Mouse (Mus musculus) E14TG2a.4 (cell line): ENCODE data around the gene Rgs9.

Source experiments
- CTCF ChIP-seq: conservative IDR thresholded peaks from 2 replicates; pipeline ENCODE4 v1.5.1; 2014; ENCODE audit warnings: low read length
- POU5F1 ChIP-seq: IDR thresholded peaks from 2 replicates; pipeline ENCODE4 v1.6.1; 2014; ENCODE audit warnings: low read length, borderline replicate concordance

GRCm38 (mm10) chr11:109260561-109260960 lies 37.4 kb downstream of the Rgs9 start:
- TF ChIP-seq CTCF (no peak), POU5F1 (no peak)
